8 mouse cellular contexts compared by ENCODE assay signal in the genomic region with DNA sequence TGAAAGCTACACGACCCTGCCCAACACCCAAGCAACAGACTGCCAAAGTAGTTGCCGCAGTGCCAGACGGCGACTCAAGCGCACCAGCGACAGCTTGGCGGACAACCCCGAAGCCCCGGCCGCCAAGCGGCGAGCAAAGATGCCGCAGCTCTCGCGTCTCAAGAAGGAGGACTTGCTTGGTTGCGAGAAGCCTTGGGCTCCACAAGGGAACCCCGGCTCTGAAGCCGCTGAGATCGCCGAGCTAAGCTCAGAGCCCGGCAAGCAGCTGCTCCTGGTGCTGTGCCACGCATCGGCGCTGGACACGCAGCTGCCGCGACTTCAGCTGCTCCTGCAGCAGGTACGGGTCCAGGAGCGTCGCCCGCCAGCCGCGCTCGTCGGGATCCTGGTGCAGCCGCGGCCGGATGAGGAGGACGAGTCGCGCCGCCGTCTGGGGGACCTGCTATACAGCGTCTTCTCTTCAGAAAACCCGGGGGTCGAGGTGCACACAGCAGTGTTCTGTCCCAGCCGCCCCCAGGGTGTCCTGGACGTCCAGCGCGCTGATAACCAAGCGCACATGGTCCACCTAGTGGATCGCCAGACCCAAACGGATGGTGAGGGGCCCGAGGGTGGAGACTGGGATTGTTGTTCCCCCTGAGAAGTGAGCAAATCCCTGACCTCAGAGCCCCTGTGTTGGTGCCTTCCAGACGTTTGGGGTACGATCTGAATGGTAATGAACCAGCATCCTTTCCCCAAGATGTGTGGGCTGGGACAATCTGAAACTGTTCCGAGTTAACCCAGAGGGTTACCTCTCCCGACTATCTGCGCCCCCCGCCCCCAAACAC. TPM values are rescaled to one million over a fixed set of nuclear protein-coding genes. Genes with fewer than 3 reads are reported as not detected.
DNase-seq lines count a peak whose midpoint lies in the region; ATAC-seq lines count a peak whose summit lies in the region.
"Had no signal": no experiment of that assay in that cellular context is flagged by ENCODE, and none has a peak within 500 bp of the region (broad histone marks: within the 10 kb centered on the region; RNA-seq: fewer than 3 reads in every experiment).

No protein-coding gene starts in this region.

- no peaks in the 10 kb centered on the region for H3K36me3 ChIP-seq in forebrain, embryonic 13.5 days (ENCODE audit: poor library complexity, severe bottlenecking)
- no peaks in the 10 kb centered on the region for H3K36me3 ChIP-seq in hindbrain, embryonic 13.5 days
- no peaks in the 10 kb centered on the region for H3K36me3 ChIP-seq in megakaryocyte, embryonic 14.5 days (replicated peaks; ENCODE audit: low read length)

- peak overlapping the region; percentile 54 for H3K4me3 ChIP-seq in forebrain, embryonic 13.5 days
- H3K4me3 ChIP-seq in hindbrain, embryonic 13.5 days, result peak overlapping the region; percentile 56
- peak overlapping the region; percentile 85 for H3K4me3 ChIP-seq in megakaryocyte, embryonic 14.5 days (replicated peaks)

- 2% methylated on average over 60 of the region's 60 CpGs for WGBS in forebrain, embryonic 13.5 days
- WGBS in hindbrain, embryonic 13.5 days, result 3% methylated on average over 60 of the region's 60 CpGs

- H3K4me1 ChIP-seq in forebrain, embryonic 13.5 days, result peaks cover 10% of the 10 kb centered on the region; the same call in 1 of the 2 replicates
- H3K4me1 ChIP-seq in hindbrain, embryonic 13.5 days (replicated peaks), result peaks cover 4% of the 10 kb centered on the region
- H3K4me1 ChIP-seq in megakaryocyte, embryonic 14.5 days, result peaks cover 16% of the 10 kb centered on the region

- H3K9ac ChIP-seq in forebrain, embryonic 13.5 days, result peak overlapping the region; percentile 71
- H3K9ac ChIP-seq in hindbrain, embryonic 13.5 days, result peak overlapping the region; percentile 79

- no peaks in the 10 kb centered on the region for H3K9me3 ChIP-seq in forebrain, embryonic 13.5 days (replicated peaks)
- H3K9me3 ChIP-seq in hindbrain, embryonic 13.5 days, result no peaks in the 10 kb centered on the region
- H3K9me3 ChIP-seq in megakaryocyte, embryonic 14.5 days, result peaks cover 11% of the 10 kb centered on the region

- intact Hi-C loops in left cerebral cortex, postnatal 14 days (cut with DNase I), result no loop called here

- H3K27ac ChIP-seq in forebrain, embryonic 13.5 days, result no peak overlapping the region
- no peak overlapping the region; the same call in 1 of the 2 replicates for H3K27ac ChIP-seq in hindbrain, embryonic 13.5 days
- H3K27ac ChIP-seq: macrophage had no signal

- peak overlapping the region; percentile 93 for H3K4me2 ChIP-seq in forebrain, embryonic 13.5 days
- H3K4me2 ChIP-seq in hindbrain, embryonic 13.5 days, result peak overlapping the region; percentile 89

- peak; percentile 89 for ATAC-seq in forebrain, embryonic 13.5 days
- peak; percentile 91 for ATAC-seq in hindbrain, embryonic 13.5 days (ENCODE audit: low FRiP score)

- H3K27me3 ChIP-seq in forebrain, embryonic 13.5 days, result peaks cover 33% of the 10 kb centered on the region
- peaks cover 44% of the 10 kb centered on the region for H3K27me3 ChIP-seq in hindbrain, embryonic 13.5 days
- peaks cover 58% of the 10 kb centered on the region for H3K27me3 ChIP-seq in megakaryocyte, embryonic 14.5 days (replicated peaks)

- peak; percentile 59 for DNase-seq in T-cell, adult 2 months (ENCODE audit: low spot score)
- peak; percentile 25 for DNase-seq in c-Kit-positive CD71-negative TER-119-negative erythroid progenitor cells, embryonic 14.5 days (ENCODE audit: low read depth)
- peak; percentile 72 to 77 for DNase-seq in left cerebral cortex, postnatal 14 days (ENCODE audit: low spot score in 2 of 2)
- DNase-seq in right cerebral cortex, postnatal 4 days, result peak; percentile 72

RNA-seq across cellular contexts. Expression of a gene that starts 1.8 kb away (rescaled TPM):
- polyA plus RNA-seq in forebrain, embryonic 13.5 days (2015; fragmentation: Nextera tagmentation; extraction: Ambion mirVana), result 0.19 TPM in 1 of 2 replicates, not detected in the other
- polyA plus RNA-seq in hindbrain, embryonic 13.5 days (2015; fragmentation: Nextera tagmentation; extraction: Ambion mirVana), result 0.23 and 0.35 TPM in 2 replicates
- total RNA-seq in left cerebral cortex, postnatal 14 days (2021), result under 1 TPM; 0.46 to 0.47 TPM
- not detected in 2 replicates for polyA plus RNA-seq in megakaryocyte, embryonic 14.5 days (2012; ENCODE audit: insufficient read depth, low replicate concordance)
- polyA plus RNA-seq: macrophage had no signal

RNA-seq across cellular contexts. Expression of a gene that starts 27.2 kb away (rescaled TPM):
- polyA plus RNA-seq in forebrain, embryonic 13.5 days (2015; fragmentation: Nextera tagmentation; extraction: Ambion mirVana), result 4.1 and 4.8 TPM in 2 replicates
- polyA plus RNA-seq in hindbrain, embryonic 13.5 days (2015; fragmentation: Nextera tagmentation; extraction: Ambion mirVana), result 2.0 and 3.9 TPM in 2 replicates
- total RNA-seq in left cerebral cortex, postnatal 14 days (2021), result 1 to 10 TPM; 5.2 to 7.5 TPM
- not detected in 2 replicates for polyA plus RNA-seq in megakaryocyte, embryonic 14.5 days (2012; ENCODE audit: insufficient read depth, low replicate concordance)
- polyA plus RNA-seq: macrophage had no signal

RNA-seq across cellular contexts. Expression of a gene that starts 45.7 kb away (rescaled TPM):
- polyA plus RNA-seq in forebrain, embryonic 13.5 days (2015; fragmentation: Nextera tagmentation; extraction: Ambion mirVana), result 182 and 199 TPM in 2 replicates
- polyA plus RNA-seq in hindbrain, embryonic 13.5 days (2015; fragmentation: Nextera tagmentation; extraction: Ambion mirVana), result 184 and 194 TPM in 2 replicates
- 100 to 1,000 TPM; 110 to 112 TPM for total RNA-seq in left cerebral cortex, postnatal 14 days (2021)
- 2.0 and 18.9 TPM in 2 replicates for polyA plus RNA-seq in megakaryocyte, embryonic 14.5 days (2012; ENCODE audit: insufficient read depth, low replicate concordance)

RNA-seq across cellular contexts. Expression of a gene that starts 57.6 kb away (rescaled TPM):
- 0.08 TPM in 1 of 2 replicates, not detected in the other for polyA plus RNA-seq in forebrain, embryonic 13.5 days (2015; fragmentation: Nextera tagmentation; extraction: Ambion mirVana)
- polyA plus RNA-seq in hindbrain, embryonic 13.5 days (2015; fragmentation: Nextera tagmentation; extraction: Ambion mirVana), result 0.04 and 0.17 TPM in 2 replicates
- under 1 TPM; 0.11 TPM for total RNA-seq in left cerebral cortex, postnatal 14 days (2021)
- polyA plus RNA-seq in megakaryocyte, embryonic 14.5 days (2012; ENCODE audit: insufficient read depth, low replicate concordance), result not detected in 2 replicates
